Mouse (Mus musculus) forebrain, embryonic 12.5 days (tissue): ENCODE measurements around the gene H2-M3. TPM values are rescaled to one million over a fixed set of nuclear protein-coding genes. Genes with fewer than 3 reads are reported as not detected.
A peak's percentile ranks its signal among the peaks of the same experiment; 100 is the strongest.
"Not testable (repeated sequence)": the region's sequence is repeated elsewhere in the genome, so short reads cannot be mapped to it uniquely, and the experiment has no call there.

Experiments used
- ATAC-seq: fragments of 200-750 bp; cut with Nextera tagmentation; 2 replicates; pipeline ENCODE4 v1.8.0; 2017; ENCODE audit warnings: moderate TSS enrichment; ENCODE audit not compliant: low FRiP score
- H3K27ac ChIP-seq: fragments of 300-500 bp; sonication (generic); 2 replicates; pipeline ENCODE4 v1.5.1; 2016; ENCODE audit warnings: mild to moderate bottlenecking
- H3K27me3 ChIP-seq: fragments of 300-500 bp; sonication (generic); 2 replicates; pipeline ENCODE4 v1.6.1; 2016; ENCODE audit warnings: mild to moderate bottlenecking
- H3K36me3 ChIP-seq: fragments of 300-500 bp; sonication (generic); replicated peaks from 2 replicates; pipeline ENCODE4 v1.6.1; 2016; ENCODE audit warnings: mild to moderate bottlenecking
- H3K4me1 ChIP-seq: fragments of 300-500 bp; sonication (generic); 2 replicates; pipeline ENCODE4 v1.6.1; 2016
- H3K4me2 ChIP-seq: fragments of 300-500 bp; sonication (generic); 2 replicates; pipeline ENCODE4 v1.6.1; 2016; ENCODE audit warnings: mild to moderate bottlenecking, moderate library complexity
- H3K4me3 ChIP-seq: fragments of 300-500 bp; sonication (generic); replicated peaks from 2 replicates; pipeline ENCODE4 v1.5.1; 2016; ENCODE audit warnings: mild to moderate bottlenecking
- H3K9ac ChIP-seq: fragments of 300-500 bp; sonication (generic); 2 replicates; pipeline ENCODE4 v1.6.1; 2016; ENCODE audit warnings: mild to moderate bottlenecking
- H3K9me3 ChIP-seq: fragments of 300-500 bp; sonication (generic); 2 replicates; pipeline ENCODE4 v1.6.1; 2016
- WGBS: fragments of 180-500 bp; shearing (Covaris S2); methylation state at CpG from one replicate; pipeline ENCODE4 v1.1.7; 2016; 5-methylcytosine and 5-hydroxymethylcytosine counted together
- polyA plus RNA-seq: library from polyadenylated mRNA; unstranded; fragments of >200 nt; fragmentation: Nextera tagmentation; extraction: Ambion mirVana; gene quantifications from 2 replicates; pipeline ENCODE4 v1.2.1, GENCODE M21; 2016

H2-M3 gene
- 1.00 and 1.5 TPM in 2 replicates for polyA plus RNA-seq

GRCm38 (mm10) chr17:37270058-37270701 is at the start of gene H2-M3:
Gene H2-M3 (plus strand): TSS chr17:37270220.
- Histone ChIP-seq H3K9ac (peak within 1 kb of the TSS; percentile 38; the same call in 1 of the 2 replicates), H3K36me3 (no peaks in the 10 kb centered on the region), H3K27ac (no peak within 1 kb of the TSS), H3K9me3 (no peaks in the 10 kb centered on the region), H3K4me1 (no peaks in the 10 kb centered on the region), H3K4me2 (peak within 1 kb of the TSS; percentile 81), H3K4me3 (peak within 1 kb of the TSS; percentile 46), H3K27me3 (peaks cover 8% of the 10 kb centered on the region; the same call in 1 of the 2 replicates)
- whole genome bisulfite sequencing = 6% methylated on average over 26 of the region's 26 CpGs
- peak; percentile 97 for ATAC-seq

DNA sequence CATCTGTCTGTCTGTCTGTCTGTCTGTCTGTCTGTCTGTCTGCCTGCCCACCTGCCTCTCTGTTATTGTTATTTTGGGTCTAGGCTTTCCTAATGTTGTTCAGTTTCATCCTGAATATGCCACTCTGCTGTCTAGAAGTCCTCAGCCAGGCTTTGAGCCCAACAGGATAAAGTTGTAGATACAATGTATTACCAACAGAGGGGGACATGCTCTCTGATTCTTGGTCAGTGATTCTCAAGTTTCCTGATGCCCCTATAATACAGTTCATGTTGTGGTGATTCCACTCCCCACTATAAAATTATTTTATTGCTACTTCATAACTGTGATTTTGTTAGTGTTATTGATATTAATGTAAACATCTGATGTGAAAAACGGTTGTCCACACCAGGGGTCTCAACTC is 48.1 kb upstream of the H2-M3 start:
- no peak overlapping the region for H3K9ac ChIP-seq
- no peaks in the 10 kb centered on the region for H3K27me3 ChIP-seq
- H3K4me1 ChIP-seq = no peaks in the 10 kb centered on the region
- H3K4me2 ChIP-seq = no peak overlapping the region
- no peaks in the 10 kb centered on the region for H3K36me3 ChIP-seq
- no peak overlapping the region for H3K4me3 ChIP-seq
- ATAC-seq = no peak
- no peak overlapping the region for H3K27ac ChIP-seq
- WGBS = 43% methylated on average over 1 of the region's 1 CpGs
- 0 out of 2 replicates have a peak, but pooled peaks cover 3% of the 10 kb centered on the region for H3K9me3 ChIP-seq

GRCm38 (mm10) chr17:37237230-37237629 is 32.8 kb upstream of the H2-M3 start, which contains the start of gene Olfr97:
Gene Olfr97 (minus strand): TSS chr17:37237330.
- not testable (repeated sequence) for H3K9me3 ChIP-seq, H3K36me3 ChIP-seq, ATAC-seq, H3K4me1 ChIP-seq, H3K4me3 ChIP-seq, H3K4me2 ChIP-seq, H3K27me3 ChIP-seq, H3K9ac ChIP-seq, H3K27ac ChIP-seq
- 88% methylated on average over 2 of the region's 2 CpGs for whole genome bisulfite sequencing

- H3K27me3 ChIP-seq = no peaks in the 10 kb centered on the region
- no peaks in the 10 kb centered on the region for H3K4me1 ChIP-seq
- no peak for ATAC-seq
- H3K36me3 ChIP-seq = no peaks in the 10 kb centered on the region
- no peak overlapping the region for H3K4me3 ChIP-seq
- H3K27ac ChIP-seq = no peak overlapping the region
- H3K4me2 ChIP-seq = no peak overlapping the region
- no peaks in the 10 kb centered on the region for H3K9me3 ChIP-seq
- 60% methylated on average over 3 of the region's 3 CpGs for WGBS
- H3K9ac ChIP-seq = no peak overlapping the region
Observed at GRCm38 (mm10) chr17:37242198-37242597, 27.8 kb upstream of the H2-M3 start.

DNA sequence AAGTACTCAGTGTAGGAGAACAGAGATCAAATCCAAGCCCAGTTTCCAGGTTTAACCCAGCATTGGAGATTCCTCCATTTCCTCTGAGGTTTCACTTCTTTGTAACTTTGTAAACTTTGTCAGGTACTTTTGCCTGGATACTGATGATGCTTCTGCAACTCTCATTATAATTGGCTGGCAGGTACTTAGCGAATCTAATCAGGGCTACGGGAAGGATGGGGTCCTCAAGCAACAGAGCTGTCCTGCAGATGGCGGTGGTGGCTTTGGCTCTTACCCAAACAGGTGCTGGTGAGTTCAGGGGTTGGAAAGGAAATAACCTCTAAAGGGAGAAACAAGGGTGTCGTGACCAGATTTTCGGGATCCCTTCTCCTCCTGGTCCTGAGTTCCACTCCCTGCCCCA is 23.3 kb upstream of the H2-M3 start:
- Histone ChIP-seq H3K4me3 (no peak overlapping the region), H3K27me3 (no peaks in the 10 kb centered on the region), H3K9me3 (no peaks in the 10 kb centered on the region), H3K36me3 (no peaks in the 10 kb centered on the region), H3K9ac (no peak overlapping the region), H3K4me1 (no peaks in the 10 kb centered on the region), H3K27ac (no peak overlapping the region), H3K4me2 (no peak overlapping the region)
- 26% methylated on average over 5 of the region's 5 CpGs for WGBS
- ATAC-seq = no peak

GRCm38 (mm10) chr17:37249460-37249859 is 20.6 kb upstream of the H2-M3 start:
- no peak overlapping the region for H3K4me2 ChIP-seq
- no peak overlapping the region for H3K27ac ChIP-seq
- no peaks in the 10 kb centered on the region for H3K9me3 ChIP-seq
- H3K27me3 ChIP-seq = no peaks in the 10 kb centered on the region
- no peak overlapping the region for H3K9ac ChIP-seq
- H3K36me3 ChIP-seq = no peaks in the 10 kb centered on the region
- ATAC-seq = no peak
- no peak overlapping the region for H3K4me3 ChIP-seq
- H3K4me1 ChIP-seq = no peaks in the 10 kb centered on the region

DNA sequence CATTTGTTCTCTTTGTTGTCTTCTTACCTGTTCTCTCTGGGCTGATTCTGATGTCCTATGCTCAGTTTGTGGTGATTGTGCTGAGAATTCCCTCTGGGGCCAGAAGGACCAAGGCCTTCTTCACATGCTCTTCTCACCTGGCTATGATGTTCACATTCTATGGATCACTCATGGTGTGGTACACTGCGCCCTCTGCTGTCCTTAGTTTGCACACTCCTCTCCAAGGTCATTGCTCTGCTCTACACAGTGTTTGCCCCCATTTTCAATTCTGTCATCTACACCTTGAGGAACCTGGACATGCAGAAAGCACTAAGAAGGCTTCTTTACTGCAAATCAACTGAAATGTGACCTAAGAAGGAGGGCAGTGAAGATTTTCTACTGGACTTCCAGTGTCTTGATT is 19.5 kb upstream of the H2-M3 start:
- no peak overlapping the region for H3K4me3 ChIP-seq
- no peaks in the 10 kb centered on the region for H3K36me3 ChIP-seq
- no peak overlapping the region for H3K27ac ChIP-seq
- no peak overlapping the region for H3K4me2 ChIP-seq
- H3K9me3 ChIP-seq = no peaks in the 10 kb centered on the region
- H3K27me3 ChIP-seq = no peaks in the 10 kb centered on the region
- no peaks in the 10 kb centered on the region for H3K4me1 ChIP-seq
- no peak overlapping the region for H3K9ac ChIP-seq
- WGBS = 0% methylated on average over 1 of the region's 1 CpGs
- ATAC-seq = no peak

DNA sequence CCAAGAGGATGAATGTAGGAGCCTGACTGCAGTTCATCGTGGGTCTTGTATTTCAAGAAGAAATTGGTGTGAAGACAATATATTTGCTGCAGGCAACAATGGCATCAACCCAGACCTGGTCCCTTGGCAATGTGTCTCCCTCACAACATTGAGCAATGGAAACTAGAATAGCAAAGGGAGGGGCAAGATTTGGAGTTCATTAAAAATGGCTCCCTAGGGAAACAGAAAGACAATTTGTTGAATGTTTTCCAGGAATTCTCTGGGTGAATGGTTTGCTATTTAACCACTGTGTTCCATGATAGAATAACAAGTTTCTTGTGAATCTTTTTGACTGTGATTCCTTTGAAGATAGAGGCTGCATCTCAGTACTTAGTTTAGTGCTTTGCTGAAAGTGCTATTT is 6.4 kb upstream of the H2-M3 start, which contains the start of gene Olfr98:
Olfr98 (minus strand) TSS at position 124 of the 400 bp plus-strand sequence.
- no peaks in the 10 kb centered on the region for H3K4me1 ChIP-seq
- H3K9me3 ChIP-seq = no peaks in the 10 kb centered on the region
- no peak within 1 kb of the TSS for H3K4me2 ChIP-seq
- no peak within 1 kb of the TSS for H3K27ac ChIP-seq
- no peak within 1 kb of the TSS for H3K9ac ChIP-seq
- no peaks in the 10 kb centered on the region for H3K27me3 ChIP-seq
- no peaks in the 10 kb centered on the region for H3K36me3 ChIP-seq
- no peak within 1 kb of the TSS for H3K4me3 ChIP-seq
- no peak for ATAC-seq
- 82% methylated on average over 1 of the region's 1 CpGs for WGBS

DNA sequence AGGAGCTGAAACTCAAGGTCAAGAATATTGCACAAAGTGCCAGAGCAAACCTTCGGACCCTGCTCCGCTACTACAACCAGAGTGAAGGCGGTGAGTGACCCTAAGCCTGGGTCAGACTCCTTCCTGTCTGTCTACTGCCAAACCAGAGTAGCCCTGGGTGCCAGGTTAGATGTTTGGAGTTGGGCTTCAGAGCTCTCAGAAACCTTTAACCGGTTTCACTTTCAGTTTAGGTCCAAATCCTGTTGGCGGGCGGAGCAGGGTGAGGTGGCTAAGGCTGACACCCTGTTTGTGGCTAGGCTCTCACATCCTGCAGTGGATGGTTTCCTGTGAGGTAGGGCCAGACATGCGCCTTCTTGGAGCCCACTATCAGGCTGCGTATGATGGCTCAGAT is 677 bp downstream of the H2-M3 start:
- H3K9me3 ChIP-seq = no peaks in the 10 kb centered on the region
- H3K4me1 ChIP-seq = no peaks in the 10 kb centered on the region
- peak overlapping the region; percentile 81 for H3K4me2 ChIP-seq
- WGBS = 67% methylated on average over 8 of the region's 8 CpGs
- ATAC-seq = peak; percentile 22; the same call in 1 of the 2 replicates
- no peaks in the 10 kb centered on the region for H3K36me3 ChIP-seq
- H3K4me3 ChIP-seq = peak overlapping the region; percentile 46
- H3K9ac ChIP-seq = 0 out of 2 replicates have a peak overlapping the region, but pooled peaks have one; percentile 38
- H3K27ac ChIP-seq = no peak overlapping the region
- H3K27me3 ChIP-seq = peaks cover 8% of the 10 kb centered on the region; the same call in 1 of the 2 replicates

- WGBS = 77% methylated on average over 2 of the region's 2 CpGs
- Histone ChIP-seq H3K4me1 (no peaks in the 10 kb centered on the region), H3K27ac (no peak overlapping the region), H3K27me3 (peaks cover 7% of the 10 kb centered on the region; the same call in 1 of the 2 replicates), H3K4me2 (no peak overlapping the region), H3K36me3 (no peaks in the 10 kb centered on the region), H3K4me3 (no peak overlapping the region), H3K9ac (no peak overlapping the region), H3K9me3 (no peaks in the 10 kb centered on the region)
- no peak for ATAC-seq
Observed at GRCm38 (mm10) chr17:37275626-37276248, 5.7 kb downstream of the H2-M3 start.

DNA sequence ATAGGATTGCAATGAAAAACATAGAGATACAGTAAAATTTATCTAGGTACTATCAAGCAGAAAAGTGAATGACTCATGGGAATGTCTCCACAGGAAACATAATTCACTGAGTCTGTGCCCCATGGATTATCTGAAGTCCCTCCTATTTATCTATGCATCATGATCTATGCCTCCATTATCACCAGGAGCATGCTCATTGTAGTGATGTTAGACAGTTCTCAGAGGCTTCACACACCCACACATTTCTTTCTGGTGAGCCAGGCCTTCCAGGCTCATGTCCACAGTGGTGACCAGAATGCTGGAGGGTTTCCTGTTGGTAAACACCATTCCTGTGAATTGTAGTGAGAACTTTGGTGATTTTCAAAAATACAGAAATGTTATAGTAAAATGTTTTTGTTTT is 6.6 kb downstream of the H2-M3 start:
- Histone ChIP-seq H3K4me3 (no peak overlapping the region), H3K4me1 (no peaks in the 10 kb centered on the region), H3K27ac (no peak overlapping the region), H3K9me3 (no peaks in the 10 kb centered on the region), H3K9ac (no peak overlapping the region), H3K36me3 (no peaks in the 10 kb centered on the region), H3K27me3 (no peaks in the 10 kb centered on the region), H3K4me2 (no peak overlapping the region)
- ATAC-seq = no peak

GRCm38 (mm10) chr17:37280331-37280730 is 10.3 kb downstream of the H2-M3 start:
- WGBS = 74% methylated on average over 1 of the region's 1 CpGs
- Histone ChIP-seq H3K36me3 (no peaks in the 10 kb centered on the region), H3K9ac (no peak overlapping the region), H3K4me3 (no peak overlapping the region), H3K27me3 (no peaks in the 10 kb centered on the region), H3K4me1 (no peaks in the 10 kb centered on the region), H3K4me2 (no peak overlapping the region), H3K9me3 (no peaks in the 10 kb centered on the region), H3K27ac (no peak overlapping the region)
- no peak for ATAC-seq

GRCm38 (mm10) chr17:37283360-37283759 is 13.3 kb downstream of the H2-M3 start, which contains the start of gene Olfr99:
Gene Olfr99 (minus strand): TSS chr17:37283460.
- WGBS = 81% methylated on average over 1 of the region's 1 CpGs
- no peaks in the 10 kb centered on the region for H3K9me3 ChIP-seq

More at GRCm38 (mm10) chr17:37283360-37283759, 13.3 kb downstream of the H2-M3 start, which contains the start of gene Olfr99:
- Histone ChIP-seq H3K27ac (no peak within 1 kb of the TSS), H3K27me3 (no peaks in the 10 kb centered on the region), H3K36me3 (no peaks in the 10 kb centered on the region), H3K9ac (no peak within 1 kb of the TSS), H3K4me1 (no peaks in the 10 kb centered on the region), H3K4me2 (no peak within 1 kb of the TSS), H3K4me3 (no peak within 1 kb of the TSS)
- ATAC-seq = no peak
